Mouse (Mus musculus): ENCODE measurements around the gene Cdc42se2.

GRCm38 (mm10) chr11:54786858-54787487 is 502 bp downstream of the Cdc42se2 start:
- TF ChIP-seq POLR2A (IDR thresholded peaks at IDR 0.05; ENCODE audit: insufficient read depth, low read length) (no peak), CTCF (IDR thresholded peaks at IDR 0.05; ENCODE audit: low read depth, low read length) (no peak)
